Mouse (Mus musculus): ENCODE measurements around the gene Tll2. TPM values are rescaled to one million over a fixed set of nuclear protein-coding genes. Genes with fewer than 3 reads are reported as not detected.

Gene Tll2
- total and polyA plus RNA-seq, 2 experiments from 2014 or later = 0.33 to 1.00 TPM

GRCm38 (mm10) chr19:41112609-41113008, 94.0 kb downstream of the Tll2 start:
- Histone ChIP-seq H3K36me3 (ENCODE audit: insufficient read depth) (no peaks in the 10 kb centered on the region), H3K4me1 (ENCODE audit: insufficient read depth) (peaks cover 9% of the 10 kb centered on the region; the same call in 1 of the 2 replicates), H3K9ac (no peak overlapping the region), H3K27ac (ENCODE audit: low read depth, low read length) (no peak overlapping the region), H3K9me3 (ENCODE audit: low read length) (no peaks in the 10 kb centered on the region), H3K4me3 (ENCODE audit: low read depth, low read length) (no peak overlapping the region), H3K4me2 (ENCODE audit: low read depth) (no peak overlapping the region), H3K27me3 (ENCODE audit: insufficient read depth, low read length) (no peaks in the 10 kb centered on the region; the same call in 1 of the 2 replicates)
- DNase-seq = no peak
- ATAC-seq = no peak
- no peak for TF ChIP-seq CTCF (IDR thresholded peaks at IDR 0.05; ENCODE audit: low read depth)
- WGBS = 28% methylated on average over 6 of the region's 6 CpGs

DNA sequence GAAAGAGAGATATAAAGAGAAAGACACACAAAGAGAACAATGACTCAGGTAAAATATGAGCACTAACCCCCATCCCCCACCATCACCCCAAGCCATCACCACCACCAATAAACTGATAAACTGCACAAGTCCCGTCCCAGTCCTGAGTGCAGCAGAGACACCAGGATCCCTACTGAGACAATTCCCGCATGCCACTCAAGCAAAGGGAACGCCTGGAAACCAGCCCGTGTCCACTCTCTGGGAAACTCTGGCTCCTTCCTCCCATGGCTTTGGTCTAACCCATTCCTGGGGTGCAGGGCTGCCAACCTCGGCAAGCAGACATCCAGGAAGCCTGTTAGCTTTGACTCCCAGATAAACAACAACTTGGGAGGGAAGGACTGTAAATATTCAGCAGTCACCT, 96.6 kb downstream of the Tll2 start:
- H3K27me3 ChIP-seq (ENCODE audit: insufficient read depth, low read length) = peaks cover 6% of the 10 kb centered on the region; the same call in 1 of the 2 replicates
- DNase-seq (no peak), ATAC-seq (no peak)
- H3K4me1 ChIP-seq (ENCODE audit: insufficient read depth) = peaks cover 9% of the 10 kb centered on the region; the same call in 1 of the 2 replicates
- 24% methylated on average over 5 of the region's 5 CpGs for WGBS
- no peak for TF ChIP-seq CTCF (IDR thresholded peaks at IDR 0.05; ENCODE audit: low read depth)
- H3K27ac ChIP-seq (ENCODE audit: low read depth, low read length) = no peak overlapping the region
- no peaks in the 10 kb centered on the region for H3K36me3 ChIP-seq (ENCODE audit: insufficient read depth)
- H3K4me2 ChIP-seq (ENCODE audit: low read depth) = no peak overlapping the region
- no peak overlapping the region for H3K9ac ChIP-seq
- H3K9me3 ChIP-seq (ENCODE audit: low read length) = no peaks in the 10 kb centered on the region
- H3K4me3 ChIP-seq (ENCODE audit: low read depth, low read length) = no peak overlapping the region

GRCm38 (mm10) chr19:41109496-41109895, 97.1 kb downstream of the Tll2 start:
- Histone ChIP-seq H3K4me2 (ENCODE audit: low read depth) (peak overlapping the region; percentile 17; the same call in 1 of the 2 replicates), H3K4me3 (ENCODE audit: low read depth, low read length) (no peak overlapping the region), H3K9me3 (ENCODE audit: low read length) (no peaks in the 10 kb centered on the region), H3K4me1 (ENCODE audit: insufficient read depth) (peaks cover 9% of the 10 kb centered on the region; the same call in 1 of the 2 replicates), H3K27ac (ENCODE audit: low read depth, low read length) (no peak overlapping the region), H3K36me3 (ENCODE audit: insufficient read depth) (no peaks in the 10 kb centered on the region), H3K27me3 (ENCODE audit: insufficient read depth, low read length) (peaks cover 6% of the 10 kb centered on the region; the same call in 1 of the 2 replicates), H3K9ac (no peak overlapping the region)
- ATAC-seq (peak; percentile 37), DNase-seq (peak; percentile 77)
- WGBS = 11% methylated on average over 8 of the region's 8 CpGs
- TF ChIP-seq CTCF (IDR thresholded peaks at IDR 0.05; ENCODE audit: low read depth) = no peak

- H3K4me2 ChIP-seq (ENCODE audit: low read depth) = no peak overlapping the region
- DNase-seq (no peak), ATAC-seq (no peak)
- H3K27me3 ChIP-seq (ENCODE audit: insufficient read depth, low read length) = peaks cover 6% of the 10 kb centered on the region; the same call in 1 of the 2 replicates
- H3K4me1 ChIP-seq (ENCODE audit: insufficient read depth) = peaks cover 7% of the 10 kb centered on the region; the same call in 1 of the 2 replicates
- H3K9ac ChIP-seq = no peak overlapping the region
- no peak overlapping the region for H3K27ac ChIP-seq (ENCODE audit: low read depth, low read length)
- H3K4me3 ChIP-seq (ENCODE audit: low read depth, low read length) = no peak overlapping the region
- 26% methylated on average over 7 of the region's 7 CpGs for WGBS
- no peaks in the 10 kb centered on the region for H3K36me3 ChIP-seq (ENCODE audit: insufficient read depth)
- no peaks in the 10 kb centered on the region for H3K9me3 ChIP-seq (ENCODE audit: low read length)
- no peak for TF ChIP-seq CTCF (IDR thresholded peaks at IDR 0.05; ENCODE audit: low read depth)
Observed at GRCm38 (mm10) chr19:41108666-41109065, 98.0 kb downstream of the Tll2 start.

- Histone ChIP-seq H3K9me3 (ENCODE audit: low read length) (no peaks in the 10 kb centered on the region), H3K4me3 (ENCODE audit: low read depth, low read length) (no peak overlapping the region), H3K9ac (no peak overlapping the region), H3K4me2 (ENCODE audit: low read depth) (no peak overlapping the region), H3K27ac (ENCODE audit: low read depth, low read length) (no peak overlapping the region), H3K27me3 (ENCODE audit: insufficient read depth, low read length) (peaks cover 6% of the 10 kb centered on the region; the same call in 1 of the 2 replicates), H3K36me3 (ENCODE audit: insufficient read depth) (no peaks in the 10 kb centered on the region), H3K4me1 (ENCODE audit: insufficient read depth) (peaks cover 7% of the 10 kb centered on the region; the same call in 1 of the 2 replicates)
- DNase-seq (no peak), ATAC-seq (no peak)
- no peak for TF ChIP-seq CTCF (IDR thresholded peaks at IDR 0.05; ENCODE audit: low read depth)
- 75% methylated on average over 8 of the region's 8 CpGs for WGBS
Observed at GRCm38 (mm10) chr19:41107530-41107929, 99.1 kb downstream of the Tll2 start.

- H3K9ac ChIP-seq = no peak overlapping the region
- TF ChIP-seq CTCF (IDR thresholded peaks at IDR 0.05; ENCODE audit: low read depth) = peak; percentile 84
Observed at GRCm38 (mm10) chr19:41104922-41105321, 101.7 kb downstream of the Tll2 start.

GRCm38 (mm10) chr19:41101390-41101789, 105.2 kb downstream of the Tll2 start:
- Histone ChIP-seq H3K9ac (no peak overlapping the region), H3K27me3 (ENCODE audit: insufficient read depth, low read length) (no peaks in the 10 kb centered on the region), H3K4me2 (ENCODE audit: low read depth) (no peak overlapping the region), H3K9me3 (ENCODE audit: low read length) (no peaks in the 10 kb centered on the region), H3K4me1 (ENCODE audit: insufficient read depth) (peaks cover 6% of the 10 kb centered on the region; the same call in 1 of the 2 replicates), H3K27ac (ENCODE audit: low read depth, low read length) (no peak overlapping the region), H3K36me3 (ENCODE audit: insufficient read depth) (no peaks in the 10 kb centered on the region), H3K4me3 (ENCODE audit: low read depth, low read length) (no peak overlapping the region)
- ATAC-seq = peak; percentile 94
- no peak for TF ChIP-seq CTCF (IDR thresholded peaks at IDR 0.05; ENCODE audit: low read depth)
- DNase-seq = peak; percentile 91
- WGBS = 29% methylated on average over 8 of the region's 8 CpGs

More at GRCm38 (mm10) chr19:41104922-41105321, 101.7 kb downstream of the Tll2 start:
- WGBS = 30% methylated on average over 8 of the region's 8 CpGs
- peaks cover 6% of the 10 kb centered on the region; the same call in 1 of the 2 replicates for H3K27me3 ChIP-seq (ENCODE audit: insufficient read depth, low read length)
- H3K36me3 ChIP-seq (ENCODE audit: insufficient read depth) = no peaks in the 10 kb centered on the region
- ATAC-seq (peak; percentile 37), DNase-seq (peak; percentile 86)
- H3K4me3 ChIP-seq (ENCODE audit: low read depth, low read length) = no peak overlapping the region
- peaks cover 13% of the 10 kb centered on the region for H3K4me1 ChIP-seq (ENCODE audit: insufficient read depth)
- no peak overlapping the region for H3K4me2 ChIP-seq (ENCODE audit: low read depth)
- no peak overlapping the region for H3K27ac ChIP-seq (ENCODE audit: low read depth, low read length)
- no peaks in the 10 kb centered on the region for H3K9me3 ChIP-seq (ENCODE audit: low read length)
